Mouse (Mus musculus) gastrocnemius, adult 2 months (tissue): ENCODE measurements around the gene Olfr1279. TPM values are rescaled to one million over a fixed set of nuclear protein-coding genes. Genes with fewer than 3 reads are reported as not detected.
"Not testable (repeated sequence)": the region's sequence is repeated elsewhere in the genome, so short reads cannot be mapped to it uniquely, and the experiment has no call there.

Experiments used
- DNase-seq: peaks from one replicate; pipeline ENCODE4 v3.0.0; 2022
- H3K27ac ChIP-seq: fragments of 200-600 bp; 2 replicates; pipeline ENCODE4 v1.8.1; 2022; ENCODE audit warnings: mild to moderate bottlenecking
- H3K4me3 ChIP-seq: fragments of 200-600 bp; 2 replicates; pipeline ENCODE4 v1.8.1; 2022; ENCODE audit warnings: mild to moderate bottlenecking, moderate library complexity
- CTCF ChIP-seq: fragments of 200-600 bp; IDR thresholded peaks from 2 replicates; pipeline ENCODE4 v1.8.1; 2022; ENCODE audit warnings: antibody characterized with exemption, mild to moderate bottlenecking, moderate library complexity
- intact Hi-C: fragments of 180-260 bp; cut with DNase I; formaldehyde crosslinking; loops from one replicate; pipeline ENCODE4 v1.15.1; 2025
- long read RNA-seq, 2 experiments: library from polyadenylated mRNA; stranded (forward); transcript quantifications; one replicate each; pipeline ENCODE4 v2.0.0; 2021
- total RNA-seq, 2 experiments: library from RNA; stranded (reverse); gene quantifications; 2 replicates each; pipeline ENCODE4 v1.2.3; 2021

The Olfr1279 gene
- not detected for total RNA-seq
- long read RNA-seq, experiment 1, result 0 reads
- long read RNA-seq, experiment 2, result 0 reads

DNA sequence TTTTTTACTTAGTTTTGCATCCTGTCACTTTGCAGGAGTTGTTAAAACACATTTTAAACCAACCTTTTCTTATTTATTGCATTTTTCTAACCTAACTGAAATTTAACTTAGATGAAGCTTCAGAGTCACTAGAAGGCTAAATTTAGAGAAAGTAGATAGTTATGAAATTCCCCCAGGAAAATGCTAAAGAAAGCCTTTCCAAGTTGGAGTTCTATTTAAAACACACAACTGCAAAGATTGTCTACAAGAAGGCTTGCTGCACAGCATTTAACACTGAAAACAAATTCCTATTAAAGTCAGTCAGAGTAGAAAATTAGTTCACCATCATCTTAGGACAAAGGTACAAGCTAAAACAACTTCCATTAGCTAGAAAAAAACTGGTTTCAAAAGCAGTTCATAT, at the start of gene Olfr1279:
TSS of gene Olfr1279 (plus strand) at position 262 of the 400 bp plus-strand sequence.
- no peak for TF ChIP-seq CTCF
- intact Hi-C loops, result no loop called here
- DNase-seq, result no peak
- no peak within 1 kb of the TSS for H3K4me3 ChIP-seq
- no peak within 1 kb of the TSS for H3K27ac ChIP-seq

GRCm38 (mm10) chr2:111254216-111254615, 46.2 kb upstream of the Olfr1279 start, which contains the start of gene Olfr1276:
TSS of gene Olfr1276 (plus strand) at chr2:111254516.
- no peak for TF ChIP-seq CTCF
- H3K27ac ChIP-seq, result no peak within 1 kb of the TSS
- intact Hi-C loops, result no loop called here
- H3K4me3 ChIP-seq, result no peak within 1 kb of the TSS
- DNase-seq, result no peak

DNA sequence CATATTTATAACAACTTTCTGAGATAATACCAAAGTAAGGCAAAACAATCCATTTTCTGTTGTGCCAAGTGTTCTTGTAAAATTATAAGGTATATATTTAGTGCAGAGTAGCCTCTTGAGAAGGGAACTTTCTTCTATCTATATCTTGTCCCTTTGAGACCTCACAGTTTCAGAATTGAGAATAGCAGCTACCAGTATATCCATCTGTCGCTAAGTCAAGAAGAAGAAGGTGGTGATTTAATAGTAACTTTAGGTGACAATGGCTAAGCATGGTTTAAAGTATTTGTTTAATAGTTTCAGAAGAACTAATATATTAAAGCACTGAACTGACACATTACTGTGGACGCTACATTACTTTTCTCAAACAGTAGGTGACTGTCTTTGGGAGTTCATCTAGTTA, 26.4 kb upstream of the Olfr1279 start, which contains the start of gene Olfr1277:
TSS of gene Olfr1277 (minus strand) at position 101 of the 400 bp plus-strand sequence.
- TF ChIP-seq CTCF, result no peak
- no peak within 1 kb of the TSS for H3K27ac ChIP-seq
- H3K4me3 ChIP-seq, result no peak within 1 kb of the TSS
- intact Hi-C loops, result no loop called here
- DNase-seq, result no peak

DNA sequence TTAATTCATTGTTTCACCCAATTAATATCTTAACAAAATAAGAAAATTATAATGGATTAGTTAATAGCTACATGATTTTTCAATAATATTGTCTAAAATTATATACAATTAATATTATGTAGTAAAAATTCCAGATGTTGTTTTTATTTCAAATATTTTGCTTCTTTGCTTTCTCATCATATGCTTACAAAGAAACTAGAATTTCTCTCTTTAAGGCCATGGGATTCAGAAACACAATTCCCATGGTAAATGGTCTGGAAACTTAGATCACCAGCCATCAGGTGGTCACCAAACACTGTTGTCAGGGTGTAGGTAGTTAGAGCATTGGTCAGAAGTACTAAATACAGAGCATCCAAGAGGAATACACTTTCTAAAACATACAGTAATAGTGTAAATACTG, 10.6 kb upstream of the Olfr1279 start, which contains the start of gene Olfr1278:
TSS of gene Olfr1278 (plus strand) at position 301 of the 400 bp plus-strand sequence.
- DNase-seq, result no peak
- Histone ChIP-seq H3K27ac (no peak within 1 kb of the TSS), H3K4me3 (no peak within 1 kb of the TSS)
- intact Hi-C loops, result no loop called here
- TF ChIP-seq CTCF, result no peak

DNA sequence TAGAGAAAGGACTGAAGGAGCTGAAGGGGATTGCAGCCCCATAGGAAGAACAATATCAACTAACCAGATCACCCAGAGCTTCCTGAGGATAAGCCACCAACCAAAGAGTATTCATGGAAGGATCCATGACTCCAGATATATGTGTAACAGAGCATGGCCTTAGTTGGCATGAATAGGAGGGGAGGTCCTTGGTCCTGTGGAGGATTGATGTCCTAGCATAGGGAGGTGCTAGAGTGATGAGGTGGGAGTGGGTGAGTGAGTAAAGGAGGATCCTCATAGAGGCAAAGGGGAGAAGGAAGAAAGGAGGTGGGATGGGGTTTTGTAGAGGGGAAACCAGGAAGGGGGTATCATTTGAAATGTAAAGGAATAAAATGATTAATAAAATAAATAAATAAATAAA, 1.9 kb upstream of the Olfr1279 start:
- Histone ChIP-seq H3K4me3 (no peak overlapping the region), H3K27ac (no peak overlapping the region)
- intact Hi-C loops, result no loop called here
- no peak for DNase-seq
- no peak for TF ChIP-seq CTCF

DNA sequence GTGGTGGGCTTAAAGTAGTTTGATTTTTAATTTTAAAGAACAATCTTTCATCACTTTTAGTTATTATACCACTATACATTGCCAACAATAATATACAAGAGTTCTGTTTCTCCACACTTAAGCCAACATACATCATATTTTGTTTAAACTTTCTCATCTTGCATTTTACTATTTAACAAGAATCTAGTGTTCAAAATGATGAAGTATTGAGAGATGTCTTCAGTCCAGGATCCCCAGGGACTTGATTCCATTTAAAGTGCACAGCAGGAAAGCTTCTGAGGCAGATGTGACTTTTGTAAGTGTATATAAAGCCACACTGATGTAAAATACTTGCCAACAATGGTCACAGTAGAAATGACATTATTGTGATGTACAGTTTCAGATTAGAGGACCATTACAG, 13.3 kb downstream of the Olfr1279 start, which contains the start of gene Olfr1280:
TSS of gene Olfr1280 (plus strand) at position 301 of the 400 bp plus-strand sequence.
- no peak for TF ChIP-seq CTCF
- H3K27ac ChIP-seq, result no peak within 1 kb of the TSS
- DNase-seq, result no peak
- H3K4me3 ChIP-seq, result no peak within 1 kb of the TSS
- intact Hi-C loops, result no loop called here

DNA sequence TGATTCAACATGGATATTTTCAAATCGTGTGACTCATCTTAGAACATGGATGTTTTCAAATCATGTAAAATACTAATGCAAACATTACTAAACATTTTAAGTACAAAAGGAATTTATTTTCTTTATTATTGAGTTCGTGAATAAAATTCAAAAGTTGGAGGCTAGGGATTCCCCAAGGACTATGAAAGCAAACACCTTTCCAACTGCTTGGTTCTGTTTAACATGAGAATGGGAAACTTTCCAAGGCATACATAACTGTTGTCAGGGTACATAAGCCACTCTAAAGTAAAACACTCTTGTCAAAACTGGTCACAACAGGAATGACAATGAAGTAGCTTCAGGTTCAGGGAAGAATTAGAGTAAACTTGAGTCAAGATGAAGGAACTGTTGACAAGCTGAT, 25.8 kb downstream of the Olfr1279 start, which contains the start of gene Olfr1281:
TSS of gene Olfr1281 (plus strand) at position 301 of the 400 bp plus-strand sequence.
- DNase-seq, result no peak
- intact Hi-C loops, result no loop called here
- Histone ChIP-seq H3K4me3 (no peak within 1 kb of the TSS), H3K27ac (no peak within 1 kb of the TSS)
- no peak for TF ChIP-seq CTCF

- H3K27ac ChIP-seq, intact Hi-C loops, DNase-seq, H3K4me3 ChIP-seq: not testable (repeated sequence)
Measured at GRCm38 (mm10) chr2:111333721-111334120, 33.3 kb downstream of the Olfr1279 start.

DNA sequence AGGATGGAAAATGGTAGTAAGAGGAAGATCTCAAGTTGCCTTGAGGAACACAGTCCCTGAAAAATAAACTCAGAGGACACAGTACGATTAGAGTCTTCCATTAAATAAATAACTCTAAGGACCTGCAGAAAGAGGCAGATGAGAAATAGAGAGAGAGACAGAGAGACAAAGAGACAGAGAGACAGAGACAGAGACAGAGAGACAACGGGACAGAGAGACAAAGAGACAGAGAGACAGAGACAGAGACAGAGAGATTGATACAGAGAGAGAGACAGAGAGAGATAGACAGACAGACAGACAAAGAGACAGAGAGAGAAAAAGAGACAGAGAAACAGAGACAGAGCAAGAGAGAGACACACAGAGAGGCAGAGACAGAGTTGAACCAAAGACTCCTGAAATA, 35.5 kb downstream of the Olfr1279 start, which contains the start of gene Olfr1282:
TSS of gene Olfr1282 (minus strand) at position 101 of the 400 bp plus-strand sequence.
- intact Hi-C loops, result no loop called here
- Histone ChIP-seq H3K4me3 (no peak within 1 kb of the TSS), H3K27ac (no peak within 1 kb of the TSS)
- no peak for DNase-seq
- no peak for TF ChIP-seq CTCF

Other genes with a start within 250 kb of the Olfr1279 start
- not detected for gene Gm13941, start 194.7 kb upstream of the Olfr1279 start, total RNA-seq
- gene Gm15130, start 147.7 kb upstream of the Olfr1279 start, total RNA-seq, result not detected
- not detected for gene 4930430A15Rik, start 71.0 kb upstream of the Olfr1279 start, total RNA-seq
- not detected for gene Olfr1275, start 65.3 kb upstream of the Olfr1279 start, total RNA-seq
- gene Olfr1276, start 46.1 kb upstream of the Olfr1279 start, total RNA-seq, result not detected
- gene Olfr1277, start 26.5 kb upstream of the Olfr1279 start, total RNA-seq, result not detected
- not detected for gene Olfr1278, start 10.5 kb upstream of the Olfr1279 start, total RNA-seq
- gene Olfr1280, start 13.4 kb downstream of the Olfr1279 start, total RNA-seq, result not detected
- not detected for gene Olfr1281, start 25.9 kb downstream of the Olfr1279 start, total RNA-seq
- not detected for gene Olfr1282, start 35.4 kb downstream of the Olfr1279 start, total RNA-seq
- not detected for gene Olfr1283, start 66.2 kb downstream of the Olfr1279 start, total RNA-seq
- not detected for gene Olfr1284, start 74.9 kb downstream of the Olfr1279 start, total RNA-seq
- not detected for gene Olfr1286, start 122.5 kb downstream of the Olfr1279 start, total RNA-seq
- not detected for gene Olfr1287, start 148.5 kb downstream of the Olfr1279 start, total RNA-seq
- not detected for gene Olfr1288, start 173.5 kb downstream of the Olfr1279 start, total RNA-seq
- not detected for gene Olfr1289, start 180.2 kb downstream of the Olfr1279 start, total RNA-seq
- not detected for gene Olfr1290, start 193.2 kb downstream of the Olfr1279 start, total RNA-seq
- gene Olfr1291-ps1, start 196.5 kb downstream of the Olfr1279 start, total RNA-seq, result not detected
- not detected for gene Olfr1293-ps, start 224.6 kb downstream of the Olfr1279 start, total RNA-seq
- not detected for gene Olfr1294, start 239.7 kb downstream of the Olfr1279 start, total RNA-seq